Mouse (Mus musculus) MEL (cell line): ENCODE data around the gene 4931429L15Rik. TPM values are rescaled to one million over a fixed set of nuclear protein-coding genes. Genes with fewer than 3 reads are reported as not detected.

Experiments used
- DNase-seq: peaks from one replicate; pipeline ENCODE4 v3.0.0; 2011; ENCODE audit warnings: low read depth, low spot score
- H3K27ac ChIP-seq: 2 replicates; pipeline ENCODE4 v1.5.1; 2012; ENCODE audit warnings: low read depth, mild to moderate bottlenecking, control low read depth, low read length, moderate library complexity; ENCODE audit not compliant: control insufficient read depth
- H3K27me3 ChIP-seq, 2 experiments: fragments of 150-350 bp in 1 of 2; sonication (generic) in 1 of 2; 2 replicates each; pipeline ENCODE4 v1.6.1; 2012; ENCODE audit warnings: low read length in 2 of 2, mild to moderate bottlenecking in 2 of 2, improper control_type of control experiment in 1 of 2, moderate library complexity in 1 of 2; ENCODE audit not compliant: insufficient read depth in 2 of 2, control insufficient read depth in 1 of 2
- H3K36me3 ChIP-seq, 2 experiments: 2 replicates each; pipeline ENCODE4 v1.6.1; 2012 to 2014; ENCODE audit warnings: low read length in 2 of 2, improper control_type of control experiment in 1 of 2, inconsistent platforms in 1 of 2, mild to moderate bottlenecking in 1 of 2; ENCODE audit not compliant: insufficient read depth in 2 of 2, control insufficient read depth in 1 of 2
- H3K4me1 ChIP-seq, 2 experiments: fragments of 150-350 bp in 1 of 2; sonication (generic) in 1 of 2; 2 replicates each; pipeline ENCODE4 v1.6.1; 2012; ENCODE audit warnings: low read length in 2 of 2, improper control_type of control experiment in 1 of 2, mild to moderate bottlenecking in 1 of 2; ENCODE audit not compliant: insufficient read depth in 2 of 2, control insufficient read depth in 1 of 2
- H3K4me3 ChIP-seq, 2 experiments: fragments of 150-350 bp in 1 of 2; sonication (generic) in 1 of 2; 2 replicates each; pipeline ENCODE4 v1.5.1; 2012; ENCODE audit warnings: low read depth in 2 of 2, low read length in 2 of 2, mild to moderate bottlenecking in 2 of 2, moderate library complexity in 2 of 2, control low read depth in 1 of 2, improper control_type of control experiment in 1 of 2; ENCODE audit not compliant: control insufficient read depth in 1 of 2, insufficient read depth in 1 of 2
- H3K79me2 ChIP-seq: 2 replicates; pipeline ENCODE4 v1.6.1; 2012; ENCODE audit warnings: mild to moderate bottlenecking, low read length, moderate library complexity; ENCODE audit not compliant: control insufficient read depth, poor library complexity, insufficient read depth
- H3K9ac ChIP-seq: 2 replicates; pipeline ENCODE4 v1.6.1; 2012; ENCODE audit warnings: low read depth, mild to moderate bottlenecking, control low read depth, low read length, moderate library complexity; ENCODE audit not compliant: control insufficient read depth, poor library complexity, severe bottlenecking
- H3K9me3 ChIP-seq: fragments of 150-350 bp; sonication (generic); replicated peaks from 2 replicates; pipeline ENCODE4 v1.6.1; 2012; ENCODE audit warnings: mild to moderate bottlenecking, low read length, improper control_type of control experiment, moderate library complexity; ENCODE audit not compliant: insufficient read depth
- CHD1 ChIP-seq: IDR thresholded peaks from 2 replicates; pipeline ENCODE4 v1.6.1; 2012; ENCODE audit warnings: low read depth, mild to moderate bottlenecking, inconsistent platforms, low read length, improper control_type of control experiment
- CHD2 ChIP-seq: IDR thresholded peaks from 2 replicates; pipeline ENCODE4 v1.6.1; 2011; ENCODE audit warnings: low read length, improper control_type of control experiment
- CTCF ChIP-seq, 3 experiments: IDR thresholded peaks in 2 of 3; conservative IDR thresholded peaks in 1 of 3; 2 replicates each; pipeline ENCODE4 v1.5.1; 2011 to 2012; ENCODE audit warnings: low read length in 3 of 3, low read depth in 2 of 3, mild to moderate bottlenecking in 2 of 3, improper control_type of control experiment in 1 of 3, inconsistent platforms in 1 of 3, mixed read lengths in 1 of 3, moderate library complexity in 1 of 3; ENCODE audit not compliant: control insufficient read depth in 1 of 3, insufficient read depth in 1 of 3, poor library complexity in 1 of 3, severe bottlenecking in 1 of 3
- E2F4 ChIP-seq: IDR thresholded peaks from 2 replicates; pipeline ENCODE4 v1.6.1; 2011; ENCODE audit warnings: low read depth, low read length, improper control_type of control experiment, borderline replicate concordance
- ELF1 ChIP-seq: IDR thresholded peaks from 2 replicates; pipeline ENCODE4 v1.6.1; 2014; ENCODE audit warnings: low read depth, mild to moderate bottlenecking, inconsistent platforms, low read length, improper control_type of control experiment, moderate library complexity
- EP300 ChIP-seq, 2 experiments: IDR thresholded peaks; 2 replicates each; pipeline ENCODE4 v1.6.1; 2011; ENCODE audit warnings: improper control_type of control experiment in 2 of 2, low read length in 2 of 2, low read depth in 1 of 2, mild to moderate bottlenecking in 1 of 2
- GABPA ChIP-seq: IDR thresholded peaks from 2 replicates; pipeline ENCODE4 v1.6.1; 2012; ENCODE audit warnings: low read depth, mild to moderate bottlenecking, inconsistent platforms, low read length, improper control_type of control experiment, moderate library complexity
- GATA1 ChIP-seq: IDR thresholded peaks from 2 replicates; pipeline ENCODE4 v1.6.1; 2011; ENCODE audit warnings: low read depth, low read length, improper control_type of control experiment
- HCFC1 ChIP-seq: IDR thresholded peaks from 2 replicates; pipeline ENCODE4 v1.6.1; 2012; ENCODE audit warnings: low read depth, mild to moderate bottlenecking, inconsistent platforms, low read length, improper control_type of control experiment, moderate library complexity
- KAT2A ChIP-seq: conservative IDR thresholded peaks from 2 replicates; pipeline ENCODE4 v1.6.1; 2012; ENCODE audit warnings: low read depth, low read length, improper control_type of control experiment, inconsistent platforms
- MAFK ChIP-seq: IDR thresholded peaks from 2 replicates; pipeline ENCODE4 v1.6.1; 2011; ENCODE audit warnings: low read depth, mild to moderate bottlenecking, low read length, improper control_type of control experiment, borderline replicate concordance
- MAX ChIP-seq: IDR thresholded peaks from 2 replicates; pipeline ENCODE4 v1.6.1; 2011; ENCODE audit warnings: low read length, improper control_type of control experiment
- MXI1 ChIP-seq: IDR thresholded peaks from 2 replicates; pipeline ENCODE4 v1.6.1; 2011; ENCODE audit warnings: mild to moderate bottlenecking, low read depth, low read length, improper control_type of control experiment
- MYB ChIP-seq: IDR thresholded peaks from 2 replicates; pipeline ENCODE4 v1.6.1; 2011; ENCODE audit warnings: mild to moderate bottlenecking, low read depth, low read length, improper control_type of control experiment
- NELFE ChIP-seq: IDR thresholded peaks from 2 replicates; pipeline ENCODE4 v1.6.1; 2011; ENCODE audit warnings: low read depth, low read length, improper control_type of control experiment
- NRF1 ChIP-seq: IDR thresholded peaks from 2 replicates; pipeline ENCODE4 v1.6.1; 2014; ENCODE audit warnings: low read depth, mild to moderate bottlenecking, inconsistent platforms, low read length, improper control_type of control experiment, moderate library complexity; ENCODE audit not compliant: poor library complexity, insufficient read depth, severe bottlenecking
- POLR2A ChIP-seq, 2 experiments: IDR thresholded peaks; 2 replicates each; pipeline ENCODE4 v1.6.1; 2011 to 2012; ENCODE audit warnings: low read length in 2 of 2, mild to moderate bottlenecking in 2 of 2, control low read depth in 1 of 2, improper control_type of control experiment in 1 of 2, low read depth in 1 of 2, moderate library complexity in 1 of 2; ENCODE audit not compliant: control insufficient read depth in 1 of 2, insufficient read depth in 1 of 2, poor library complexity in 1 of 2
- POLR2AphosphoS2 ChIP-seq: IDR thresholded peaks from 2 replicates; pipeline ENCODE4 v1.6.1; 2011; ENCODE audit warnings: low read length, improper control_type of control experiment
- POLR2AphosphoS5 ChIP-seq: IDR thresholded peaks from 2 replicates; pipeline ENCODE4 v1.6.1; 2012; ENCODE audit warnings: low read depth, borderline replicate concordance, mild to moderate bottlenecking, inconsistent platforms, low read length, moderate library complexity, mixed read lengths
- RAD21 ChIP-seq: IDR thresholded peaks from 2 replicates; pipeline ENCODE4 v1.6.1; 2011; ENCODE audit warnings: mild to moderate bottlenecking, low read depth, low read length, improper control_type of control experiment
- RCOR1 ChIP-seq: IDR thresholded peaks from 2 replicates; pipeline ENCODE4 v1.6.1; 2012; ENCODE audit warnings: low read depth, mild to moderate bottlenecking, inconsistent platforms, low read length, improper control_type of control experiment
- SMC3 ChIP-seq: IDR thresholded peaks from 2 replicates; pipeline ENCODE4 v1.6.1; 2011; ENCODE audit warnings: low read depth, low read length, improper control_type of control experiment
- TAL1 ChIP-seq: IDR thresholded peaks from 2 replicates; pipeline ENCODE4 v1.6.1; 2012; ENCODE audit warnings: mild to moderate bottlenecking, inconsistent platforms, low read length, moderate library complexity, mixed read lengths
- TCF12 ChIP-seq: IDR thresholded peaks from 2 replicates; pipeline ENCODE4 v1.6.1; 2014; ENCODE audit warnings: low read depth, mild to moderate bottlenecking, inconsistent platforms, low read length, improper control_type of control experiment, moderate library complexity
- UBTF ChIP-seq: IDR thresholded peaks from 2 replicates; pipeline ENCODE4 v1.6.1; 2012; ENCODE audit warnings: low read depth, mild to moderate bottlenecking, inconsistent platforms, low read length, improper control_type of control experiment, moderate library complexity, borderline replicate concordance; ENCODE audit not compliant: insufficient read depth
- USF1 ChIP-seq: IDR thresholded peaks from 2 replicates; pipeline ENCODE4 v1.6.1; 2014; ENCODE audit warnings: low read depth, mild to moderate bottlenecking, inconsistent platforms, low read length, improper control_type of control experiment, moderate library complexity
- USF2 ChIP-seq, 2 experiments: IDR thresholded peaks; 2 replicates each; pipeline ENCODE4 v1.6.1; 2011 to 2012; ENCODE audit warnings: improper control_type of control experiment in 2 of 2, low read length in 2 of 2, borderline replicate concordance in 1 of 2, inconsistent platforms in 1 of 2, low read depth in 1 of 2, mild to moderate bottlenecking in 1 of 2; ENCODE audit not compliant: insufficient read depth in 1 of 2
- ZC3H11A ChIP-seq: IDR thresholded peaks from 2 replicates; pipeline ENCODE4 v1.6.1; 2012; ENCODE audit warnings: low read depth, mild to moderate bottlenecking, inconsistent platforms, low read length, improper control_type of control experiment
- ZKSCAN1 ChIP-seq: IDR thresholded peaks from 2 replicates; pipeline ENCODE4 v1.6.1; 2012; ENCODE audit warnings: low read depth, mild to moderate bottlenecking, inconsistent platforms, low read length, improper control_type of control experiment, moderate library complexity
- ZMIZ1 ChIP-seq: IDR thresholded peaks from 2 replicates; pipeline ENCODE4 v1.6.1; 2012; ENCODE audit warnings: low read depth, mild to moderate bottlenecking, inconsistent platforms, low read length, improper control_type of control experiment, moderate library complexity
- ZNF384 ChIP-seq: IDR thresholded peaks from 2 replicates; pipeline ENCODE4 v1.6.1; 2012; ENCODE audit warnings: low read depth, mild to moderate bottlenecking, inconsistent platforms, low read length, improper control_type of control experiment
- polyA plus RNA-seq, 2 experiments: library from polyadenylated mRNA; stranded (reverse) in 1 of 2; unstranded in 1 of 2; fragments of >175 nt in 1 of 2; fragments of >200 nt in 1 of 2; gene quantifications; 2 replicates each; pipeline versions ENCODE4 v1.2.1 to v1.2.4; 2012; ENCODE audit warnings: low replicate concordance in 2 of 2, low read depth in 1 of 2; ENCODE audit not compliant: insufficient read length in 2 of 2, insufficient read depth in 1 of 2, missing spikeins in 1 of 2
- total RNA-seq: library from RNA; depleted of rRNA; stranded (reverse); fragments of 300-350 nt; gene quantifications from 2 replicates; pipeline ENCODE4 v1.2.3, GENCODE M21; 2012

4931429L15Rik gene
- total and polyA plus RNA-seq, 3 experiments, result not detected

DNA sequence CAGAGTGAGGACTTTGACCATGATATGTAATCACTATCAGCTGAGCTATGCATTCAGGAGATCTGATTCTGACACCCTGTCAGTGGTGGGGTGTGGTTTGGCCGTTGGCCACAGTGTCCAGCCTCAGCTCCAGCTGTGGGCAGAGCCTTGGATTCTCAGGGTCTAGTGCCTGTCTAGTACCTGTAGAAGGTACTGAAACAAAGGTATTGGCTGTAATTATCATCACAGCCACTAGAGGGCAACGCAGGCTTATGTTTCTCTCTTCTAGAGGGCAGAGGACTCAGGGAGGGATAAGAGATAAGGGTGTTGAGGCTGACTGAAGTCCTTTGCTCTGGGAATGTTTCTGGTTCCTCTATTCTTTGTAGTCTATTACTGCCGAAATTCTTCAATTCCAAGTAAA is 34.2 kb upstream of the 4931429L15Rik start:
- Histone ChIP-seq H3K27ac (no peak overlapping the region), H3K9ac (no peak overlapping the region), H3K4me1 (no peaks in the 10 kb centered on the region), H3K27me3 (peaks cover 0 to 3% of the 10 kb centered on the region in 2 experiments; a peak in 2 of 4 replicates), H3K36me3 (no peaks in the 10 kb centered on the region), H3K4me3 (no peak overlapping the region), H3K79me2 (no peaks in the 10 kb centered on the region), H3K9me3 (no peaks in the 10 kb centered on the region)
- DNase-seq, result peak; percentile 82
- TF ChIP-seq MAX, result no peak
- no peak for TF ChIP-seq CHD1
- peak; percentile 56 to 93 (median 83) for TF ChIP-seq CTCF (IDR thresholded peaks at IDR 0.05 in 2 of 3, conservative IDR thresholded peaks at IDR 0.05 in 1 of 3; ENCODE audit: control insufficient read depth in 1 of 3, insufficient read depth in 1 of 3, low read depth in 2 of 3, low read length in 3 of 3, poor library complexity in 1 of 3, severe bottlenecking in 1 of 3)
- TF ChIP-seq POLR2AphosphoS2, result no peak
- TF ChIP-seq TAL1, result no peak
- peak; percentile 85 for TF ChIP-seq GATA1
- no peak for TF ChIP-seq ZKSCAN1
- no peak for TF ChIP-seq ZNF384
- no peak for TF ChIP-seq GABPA
- TF ChIP-seq CHD2, result no peak
- TF ChIP-seq UBTF, result no peak
- no peak for TF ChIP-seq MYB
- no peak for TF ChIP-seq E2F4
- peak; percentile 97 for TF ChIP-seq RAD21
- no peak for TF ChIP-seq POLR2A (IDR thresholded peaks at IDR 0.05; ENCODE audit: control insufficient read depth in 1 of 2, insufficient read depth in 1 of 2, low read depth in 1 of 2, low read length in 2 of 2, poor library complexity in 1 of 2)
- TF ChIP-seq ELF1, result no peak
- no peak for TF ChIP-seq USF1
- no peak for TF ChIP-seq KAT2A
- no peak for TF ChIP-seq TCF12
- TF ChIP-seq ZMIZ1, result no peak
- no peak for TF ChIP-seq MXI1
- peak; percentile 77 for TF ChIP-seq ZC3H11A
- TF ChIP-seq USF2 (IDR thresholded peaks at IDR 0.05; ENCODE audit: borderline replicate concordance in 1 of 2, insufficient read depth in 1 of 2, low read depth in 1 of 2, low read length in 2 of 2), result no peak
- TF ChIP-seq RCOR1, result no peak
- TF ChIP-seq SMC3, result peak; percentile 88
- no peak for TF ChIP-seq NRF1
- TF ChIP-seq HCFC1, result no peak
- no peak for TF ChIP-seq EP300 (IDR thresholded peaks at IDR 0.05; ENCODE audit: low read depth in 1 of 2, low read length in 2 of 2)
- no peak for TF ChIP-seq POLR2AphosphoS5
- TF ChIP-seq NELFE, result no peak
- no peak for TF ChIP-seq MAFK
